Mouse (Mus musculus): ENCODE results near the gene 1700023F06Rik. TPM values are rescaled to one million over a fixed set of nuclear protein-coding genes. Genes with fewer than 3 reads are reported as not detected.

1700023F06Rik gene
- polyA plus RNA-seq, 1 experiment from 2014 or later, result not detected

- Histone ChIP-seq H3K4me1 (peaks cover 37% of the 10 kb centered on the region), H3K4me3 (no peak overlapping the region), H3K36me3 (peaks cover 40% of the 10 kb centered on the region), H3K9me3 (no peaks in the 10 kb centered on the region), H3K4me2 (peak overlapping the region; percentile 14; the same call in 1 of the 2 replicates), H3K9ac (peak overlapping the region; percentile 38; the same call in 1 of the 2 replicates), H3K27me3 (replicated peaks) (no peaks in the 10 kb centered on the region), H3K27ac (replicated peaks) (peak overlapping the region; percentile 61)
- ATAC-seq (ENCODE audit: extremely low read depth, insufficient number of reproducible peaks, low FRiP score, low TSS enrichment), result no peak
- WGBS, result 43% methylated on average over 7 of the region's 7 CpGs
These were observed 32.4 kb upstream of the 1700023F06Rik start for GRCm38 (mm10) chr11:103240740-103241139.

- H3K9me3 ChIP-seq, result no peaks in the 10 kb centered on the region
- H3K4me1 ChIP-seq, result peaks cover 24% of the 10 kb centered on the region
- H3K36me3 ChIP-seq, result peaks cover 43% of the 10 kb centered on the region
- H3K4me2 ChIP-seq, result no peak overlapping the region
- WGBS, result 69% methylated on average over 9 of the region's 9 CpGs
- no peak overlapping the region for H3K4me3 ChIP-seq
- no peaks in the 10 kb centered on the region for H3K27me3 ChIP-seq (replicated peaks)
- no peak overlapping the region for H3K27ac ChIP-seq (replicated peaks)
- no peak for ATAC-seq (ENCODE audit: extremely low read depth, insufficient number of reproducible peaks, low FRiP score, low TSS enrichment)
- no peak overlapping the region for H3K9ac ChIP-seq
These were observed 29.4 kb upstream of the 1700023F06Rik start for GRCm38 (mm10) chr11:103237757-103238156.

- Histone ChIP-seq H3K4me2 (no peak overlapping the region), H3K9me3 (no peaks in the 10 kb centered on the region), H3K27ac (replicated peaks) (no peak overlapping the region), H3K36me3 (peaks cover 43% of the 10 kb centered on the region), H3K4me1 (peaks cover 24% of the 10 kb centered on the region), H3K4me3 (no peak overlapping the region), H3K9ac (no peak overlapping the region), H3K27me3 (replicated peaks) (no peaks in the 10 kb centered on the region)
- no peak for ATAC-seq (ENCODE audit: extremely low read depth, insufficient number of reproducible peaks, low FRiP score, low TSS enrichment)
- 78% methylated on average over 10 of the region's 10 CpGs for WGBS
These were observed 28.5 kb upstream of the 1700023F06Rik start for GRCm38 (mm10) chr11:103236903-103237302.

GRCm38 (mm10) chr11:103236431-103236830 lies 28.1 kb upstream of the 1700023F06Rik start:
- Histone ChIP-seq H3K4me2 (no peak overlapping the region), H3K36me3 (peaks cover 43% of the 10 kb centered on the region), H3K9ac (no peak overlapping the region), H3K4me3 (no peak overlapping the region), H3K4me1 (peaks cover 24% of the 10 kb centered on the region), H3K27ac (replicated peaks) (no peak overlapping the region), H3K9me3 (no peaks in the 10 kb centered on the region), H3K27me3 (replicated peaks) (no peaks in the 10 kb centered on the region)
- WGBS, result 82% methylated on average over 6 of the region's 6 CpGs
- ATAC-seq (ENCODE audit: extremely low read depth, insufficient number of reproducible peaks, low FRiP score, low TSS enrichment), result no peak

- H3K9ac ChIP-seq, result no peak overlapping the region
- WGBS, result 55% methylated on average over 11 of the region's 11 CpGs
- no peaks in the 10 kb centered on the region for H3K27me3 ChIP-seq (replicated peaks)
- no peak overlapping the region for H3K4me3 ChIP-seq
- H3K36me3 ChIP-seq, result peaks cover 50% of the 10 kb centered on the region
- no peak overlapping the region for H3K4me2 ChIP-seq
- H3K9me3 ChIP-seq, result no peaks in the 10 kb centered on the region
- H3K27ac ChIP-seq (replicated peaks), result 0 out of 2 replicates have a peak overlapping the region, but pooled peaks have one; percentile 12
- ATAC-seq (ENCODE audit: extremely low read depth, insufficient number of reproducible peaks, low FRiP score, low TSS enrichment), result no peak
- H3K4me1 ChIP-seq, result peaks cover 17% of the 10 kb centered on the region
These were observed 27.3 kb upstream of the 1700023F06Rik start for GRCm38 (mm10) chr11:103235702-103236101.

- Histone ChIP-seq H3K9ac (no peak overlapping the region), H3K27me3 (replicated peaks) (no peaks in the 10 kb centered on the region), H3K9me3 (no peaks in the 10 kb centered on the region), H3K36me3 (peaks cover 58% of the 10 kb centered on the region), H3K27ac (replicated peaks) (no peak overlapping the region), H3K4me1 (peaks cover 7% of the 10 kb centered on the region; the same call in 1 of the 2 replicates), H3K4me3 (no peak overlapping the region), H3K4me2 (no peak overlapping the region)
- ATAC-seq (ENCODE audit: extremely low read depth, insufficient number of reproducible peaks, low FRiP score, low TSS enrichment), result no peak
- WGBS, result 69% methylated on average over 1 of the region's 1 CpGs
These were observed 26.1 kb upstream of the 1700023F06Rik start for GRCm38 (mm10) chr11:103234447-103234846.

- no peak overlapping the region for H3K27ac ChIP-seq (replicated peaks)
- no peaks in the 10 kb centered on the region for H3K27me3 ChIP-seq (replicated peaks)
- peaks cover 7% of the 10 kb centered on the region; the same call in 1 of the 2 replicates for H3K4me1 ChIP-seq
- no peak overlapping the region for H3K4me2 ChIP-seq
- no peak overlapping the region for H3K4me3 ChIP-seq
- peaks cover 57% of the 10 kb centered on the region for H3K36me3 ChIP-seq
- ATAC-seq (ENCODE audit: extremely low read depth, insufficient number of reproducible peaks, low FRiP score, low TSS enrichment), result no peak
- H3K9ac ChIP-seq, result no peak overlapping the region
- H3K9me3 ChIP-seq, result no peaks in the 10 kb centered on the region
- WGBS, result 29% methylated on average over 7 of the region's 7 CpGs
These were observed 24.6 kb upstream of the 1700023F06Rik start for GRCm38 (mm10) chr11:103232966-103233365.

- no peaks in the 10 kb centered on the region for H3K27me3 ChIP-seq (replicated peaks)
- no peaks in the 10 kb centered on the region for H3K9me3 ChIP-seq
- no peak overlapping the region for H3K4me3 ChIP-seq
- H3K4me2 ChIP-seq, result no peak overlapping the region
- peaks cover 7% of the 10 kb centered on the region; the same call in 1 of the 2 replicates for H3K4me1 ChIP-seq
- H3K9ac ChIP-seq, result no peak overlapping the region
- no peak for ATAC-seq (ENCODE audit: extremely low read depth, insufficient number of reproducible peaks, low FRiP score, low TSS enrichment)
- peaks cover 57% of the 10 kb centered on the region for H3K36me3 ChIP-seq
- WGBS, result 92% methylated on average over 7 of the region's 7 CpGs
- H3K27ac ChIP-seq (replicated peaks), result no peak overlapping the region
These were observed 23.0 kb upstream of the 1700023F06Rik start for GRCm38 (mm10) chr11:103231367-103231766.

GRCm38 (mm10) chr11:103230626-103231025 lies 22.3 kb upstream of the 1700023F06Rik start:
- Histone ChIP-seq H3K4me2 (no peak overlapping the region), H3K4me1 (peaks cover 1% of the 10 kb centered on the region; the same call in 1 of the 2 replicates), H3K27me3 (replicated peaks) (no peaks in the 10 kb centered on the region), H3K27ac (replicated peaks) (no peak overlapping the region), H3K9me3 (no peaks in the 10 kb centered on the region), H3K9ac (no peak overlapping the region), H3K4me3 (no peak overlapping the region), H3K36me3 (peaks cover 58% of the 10 kb centered on the region)
- WGBS, result 82% methylated on average over 19 of the region's 19 CpGs
- no peak for ATAC-seq (ENCODE audit: extremely low read depth, insufficient number of reproducible peaks, low FRiP score, low TSS enrichment)

GRCm38 (mm10) chr11:103229608-103230007 lies 21.2 kb upstream of the 1700023F06Rik start:
- no peak overlapping the region for H3K27ac ChIP-seq (replicated peaks)
- no peak overlapping the region for H3K9ac ChIP-seq
- H3K4me2 ChIP-seq, result no peak overlapping the region
- no peaks in the 10 kb centered on the region for H3K9me3 ChIP-seq
- WGBS, result 96% methylated on average over 2 of the region's 2 CpGs
- H3K27me3 ChIP-seq (replicated peaks), result no peaks in the 10 kb centered on the region
- peaks cover 67% of the 10 kb centered on the region for H3K36me3 ChIP-seq
- no peak for ATAC-seq (ENCODE audit: extremely low read depth, insufficient number of reproducible peaks, low FRiP score, low TSS enrichment)
- H3K4me1 ChIP-seq, result no peaks in the 10 kb centered on the region
- no peak overlapping the region for H3K4me3 ChIP-seq

- peak overlapping the region; percentile 29; the same call in 1 of the 2 replicates for H3K27ac ChIP-seq (replicated peaks)
- H3K4me1 ChIP-seq, result 0 out of 2 replicates have a peak, but pooled peaks cover 7% of the 10 kb centered on the region
- peaks cover 20% of the 10 kb centered on the region for H3K27me3 ChIP-seq (replicated peaks)
- no peaks in the 10 kb centered on the region for H3K9me3 ChIP-seq
- no peak for ATAC-seq (ENCODE audit: extremely low read depth, insufficient number of reproducible peaks, low FRiP score, low TSS enrichment)
- H3K4me3 ChIP-seq, result no peak overlapping the region
- H3K36me3 ChIP-seq, result peaks cover 87% of the 10 kb centered on the region
- no peak overlapping the region for H3K9ac ChIP-seq
- 65% methylated on average over 18 of the region's 18 CpGs for WGBS
- no peak overlapping the region for H3K4me2 ChIP-seq
These were observed 15.6 kb upstream of the 1700023F06Rik start for GRCm38 (mm10) chr11:103223951-103224456.

- H3K36me3 ChIP-seq, result peaks cover 81% of the 10 kb centered on the region
- ATAC-seq (ENCODE audit: extremely low read depth, insufficient number of reproducible peaks, low FRiP score, low TSS enrichment), result no peak
- no peak overlapping the region for H3K4me2 ChIP-seq
- no peaks in the 10 kb centered on the region for H3K9me3 ChIP-seq
- H3K27ac ChIP-seq (replicated peaks), result 0 out of 2 replicates have a peak overlapping the region, but pooled peaks have one; percentile 29
- no peak overlapping the region for H3K4me3 ChIP-seq
- peaks cover 10% of the 10 kb centered on the region; the same call in 1 of the 2 replicates for H3K4me1 ChIP-seq
- 68% methylated on average over 10 of the region's 10 CpGs for WGBS
- no peak overlapping the region for H3K9ac ChIP-seq
- peaks cover 22% of the 10 kb centered on the region for H3K27me3 ChIP-seq (replicated peaks)
These were observed 15.1 kb upstream of the 1700023F06Rik start for GRCm38 (mm10) chr11:103223444-103223843.
